Mouse (Mus musculus) stomach, postnatal 0 days (tissue): ENCODE measurements around the gene Cdan1.

Experiments used
- CTCF ChIP-seq: IDR thresholded peaks from 2 replicates; pipeline ENCODE4 v1.5.1; 2016; ENCODE audit warnings: antibody characterized with exemption, low read depth, mild to moderate bottlenecking, moderate library complexity
- EP300 ChIP-seq: optimal IDR thresholded peaks from 2 replicates; pipeline ENCODE3; 2016; ENCODE audit warnings: antibody characterized with exemption

- TF ChIP-seq CTCF (no peak), EP300 (no peak)
These were observed 117.9 kb downstream of the Cdan1 start for GRCm38 (mm10) chr2:120731877-120732530.
